Mouse (Mus musculus) small intestine, adult 2 months (tissue): Measurements from ENCODE around the gene BC049352.

Source experiments
- CTCF ChIP-seq: fragments of 200-500 bp; IDR thresholded peaks from 2 replicates; pipeline ENCODE4 v1.5.1; 2012; ENCODE audit warnings: low read depth, mild to moderate bottlenecking, control low read depth, inconsistent platforms, low read length, moderate library complexity, mixed read lengths; ENCODE audit not compliant: insufficient replicate concordance, insufficient read length; ENCODE audit errors: extremely low read depth
- POLR2A ChIP-seq: fragments of 200-500 bp; IDR thresholded peaks from 2 replicates; pipeline ENCODE4 v1.6.1; 2012; ENCODE audit warnings: low read depth, mild to moderate bottlenecking, control low read depth, inconsistent platforms, low read length, moderate library complexity

GRCm38 (mm10) chr9:45212001-45212400 is 30.2 kb downstream of the BC049352 start:
- TF ChIP-seq CTCF, result no peak
- no peak for TF ChIP-seq POLR2A
